Comparison of ENCODE assay signal across 14 mouse cellular contexts in the genomic region with DNA sequence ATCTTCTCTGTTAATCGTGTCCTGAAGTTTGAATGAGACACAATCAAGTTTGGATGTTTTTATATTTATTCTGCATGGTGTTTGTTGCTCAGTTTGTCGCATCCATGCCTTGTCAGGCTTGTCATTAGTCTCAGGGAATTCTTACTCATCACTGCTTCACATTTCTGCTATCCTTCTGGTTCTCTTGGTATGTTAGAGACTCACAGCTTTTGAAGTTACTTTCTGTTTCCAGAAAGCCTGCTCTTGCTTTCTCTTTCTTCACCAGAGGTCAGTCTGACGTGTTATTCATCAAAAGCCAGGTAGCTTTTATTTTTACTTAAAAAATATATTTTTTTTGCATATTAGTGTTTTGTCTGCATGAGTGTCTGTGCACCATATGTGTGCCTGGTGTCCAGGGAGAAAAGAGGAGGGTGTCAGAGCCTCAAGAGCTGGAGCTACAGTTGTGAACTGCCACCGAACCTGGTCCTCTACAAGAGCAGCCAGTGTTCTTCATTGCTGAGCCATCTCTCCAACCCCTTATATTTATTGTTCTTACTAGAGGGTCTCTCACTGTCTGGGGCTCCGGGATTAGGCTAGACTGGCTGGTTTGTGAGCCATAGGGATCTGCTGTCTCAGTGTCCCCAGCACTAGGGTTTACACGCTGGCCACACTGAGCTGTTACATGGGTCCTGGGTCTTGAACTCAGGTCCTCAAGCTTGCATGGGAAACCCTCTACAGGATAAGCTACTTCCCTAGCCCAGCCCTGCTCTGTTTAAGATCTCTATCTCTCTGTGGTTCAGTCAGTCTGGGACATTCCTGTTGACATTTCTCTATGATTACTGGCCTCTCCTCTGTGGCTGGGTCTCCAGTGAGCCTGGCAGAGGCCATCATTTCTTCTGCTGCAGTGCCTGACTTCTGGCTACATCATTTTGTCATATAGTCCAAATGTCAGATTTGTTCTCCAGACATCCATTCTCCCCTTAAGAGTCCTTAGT. TPM values are rescaled to one million over a fixed set of nuclear protein-coding genes. Genes with fewer than 3 reads are reported as not detected.
DNase-seq lines count a peak whose midpoint lies in the region; ATAC-seq lines count a peak whose summit lies in the region.
"Had no signal": no experiment of that assay in that cellular context is flagged by ENCODE, and none has a peak within 500 bp of the region (broad histone marks: within the 10 kb centered on the region; RNA-seq: fewer than 3 reads in every experiment).

No protein-coding gene starts in this region.

- H3K36me3 ChIP-seq in intestine, embryonic 15.5 days = no peaks in the 10 kb centered on the region
- H3K36me3 ChIP-seq in intestine, embryonic 16.5 days (ENCODE audit: control insufficient read depth, insufficient read depth, low read length) = no peaks in the 10 kb centered on the region
- H3K36me3 ChIP-seq: forebrain, embryonic 10.5 days; hindbrain, embryonic 12.5 days; liver, embryonic 15.5 days had no signal

- peak; percentile 5 for DNase-seq in A20 (ENCODE audit: low read depth, low spot score)
- peak; percentile 15 for DNase-seq in MN1 (ENCODE audit: low spot score)
- peak; percentile 44 for DNase-seq in lung, postnatal 25 days (ENCODE audit: low spot score)
- DNase-seq in gastrocnemius, adult 18-20 months (ENCODE audit: low spot score) = no peak
- no peak for DNase-seq in thymus, postnatal 14 days
- DNase-seq: cerebellum, adult 18-20 months; kidney, adult 8-10 months; kidney, postnatal 4 days; right cerebral cortex, postnatal 14 days had no signal

- H3K4me3 ChIP-seq in intestine, embryonic 15.5 days (replicated peaks) = no peak overlapping the region
- H3K4me3 ChIP-seq in intestine, embryonic 16.5 days (ENCODE audit: low read length) = no peak overlapping the region
- H3K4me3 ChIP-seq: forebrain, embryonic 10.5 days; hindbrain, embryonic 12.5 days; liver, embryonic 15.5 days had no signal

- no peak overlapping the region for H3K9ac ChIP-seq in intestine, embryonic 15.5 days
- no peak overlapping the region for H3K9ac ChIP-seq in intestine, embryonic 16.5 days (ENCODE audit: low read depth, low read length)
- H3K9ac ChIP-seq: hindbrain, embryonic 12.5 days; liver, embryonic 15.5 days had no signal

- WGBS in intestine, embryonic 15.5 days = 78% methylated on average over 6 of the region's 6 CpGs
- WGBS in intestine, embryonic 16.5 days = 79% methylated on average over 6 of the region's 6 CpGs

- H3K9me3 ChIP-seq in intestine, embryonic 15.5 days = no peaks in the 10 kb centered on the region
- no peaks in the 10 kb centered on the region for H3K9me3 ChIP-seq in intestine, embryonic 16.5 days (ENCODE audit: control insufficient read depth, low read length)
- H3K9me3 ChIP-seq: forebrain, embryonic 10.5 days; hindbrain, embryonic 12.5 days; liver, embryonic 15.5 days had no signal

- no peaks in the 10 kb centered on the region for H3K27me3 ChIP-seq in intestine, embryonic 15.5 days (replicated peaks)
- no peaks in the 10 kb centered on the region for H3K27me3 ChIP-seq in intestine, embryonic 16.5 days (replicated peaks; ENCODE audit: control insufficient read depth, insufficient read depth, low read length)
- H3K27me3 ChIP-seq: hindbrain, embryonic 12.5 days; liver, embryonic 15.5 days had no signal

- peak overlapping the region; percentile 48; the same call in 1 of the 2 replicates for H3K27ac ChIP-seq in intestine, embryonic 15.5 days
- H3K27ac ChIP-seq in intestine, embryonic 16.5 days (ENCODE audit: low read length) = no peak overlapping the region
- H3K27ac ChIP-seq: forebrain, embryonic 10.5 days; hindbrain, embryonic 12.5 days; liver, embryonic 15.5 days had no signal

- no peak for ATAC-seq in intestine, embryonic 15.5 days
- no peak for ATAC-seq in intestine, embryonic 16.5 days

- peaks cover 33% of the 10 kb centered on the region for H3K4me1 ChIP-seq in intestine, embryonic 15.5 days (replicated peaks)
- H3K4me1 ChIP-seq in intestine, embryonic 16.5 days (ENCODE audit: control insufficient read depth, insufficient read depth, low read length) = peaks cover 41% of the 10 kb centered on the region

- no peak overlapping the region for H3K4me2 ChIP-seq in intestine, embryonic 15.5 days (replicated peaks)
- no peak overlapping the region for H3K4me2 ChIP-seq in intestine, embryonic 16.5 days (ENCODE audit: low read depth, low read length)
- H3K4me2 ChIP-seq: hindbrain, embryonic 12.5 days; liver, embryonic 15.5 days had no signal

RNA-seq across cellular contexts. Expression of gene Inpp5a, which starts 51.3 kb away (rescaled TPM):
- 33.1 and 35.5 TPM in 2 replicates for polyA plus RNA-seq in intestine, embryonic 15.5 days (2015; fragmentation: Nextera tagmentation; extraction: Ambion mirVana)
- 8.9 and 27.7 TPM in 2 replicates for polyA plus RNA-seq in intestine, embryonic 16.5 days (2015; fragmentation: Nextera tagmentation; extraction: Ambion mirVana)
- total RNA-seq in gastrocnemius, adult 18-20 months (2021) = 10 to 100 TPM; 77.1 to 92.8 TPM

Comparison
In these comparisons a context has a peak if more than half of its experiments do, and no peak if none do; other contexts are left out.
1. DNase-seq: peak in A20 (single experiment), MN1 (single experiment) and lung, postnatal 25 days (single experiment); none in gastrocnemius, adult 18-20 months (single experiment) and thymus, postnatal 14 days (single experiment).